Mouse (Mus musculus): ENCODE results near the gene Arhgap32. TPM values are rescaled to one million over a fixed set of nuclear protein-coding genes. Genes with fewer than 3 reads are reported as not detected.
"Not testable (repeated sequence)": the region's sequence is repeated elsewhere in the genome, so short reads cannot be mapped to it uniquely, and the experiment has no call there.

The Arhgap32 gene
- 100 to 1,000 TPM; 183 to 196 TPM for total RNA-seq (2021)
- long read RNA-seq, partial matches to known transcripts = 0 of 5 reads
- long read RNA-seq, other reads (novel, unspliced or antisense) = 5 of 5 reads

- no peak for DNase-seq (ENCODE audit: low spot score in 2 of 2)
Measured at GRCm38 (mm10) chr9:32115786-32116185, at the start of gene Arhgap32. Arhgap32 (plus strand) TSS chr9:32116136.

- no peak for DNase-seq (ENCODE audit: low spot score in 2 of 2)
Measured at GRCm38 (mm10) chr9:32072778-32073177, 43.2 kb upstream of the Arhgap32 start.

- DNase-seq (ENCODE audit: low spot score in 2 of 2) = no peak
Measured at GRCm38 (mm10) chr9:32088106-32088776, 27.7 kb upstream of the Arhgap32 start.

- no peak for DNase-seq (ENCODE audit: low spot score in 2 of 2)
Measured at GRCm38 (mm10) chr9:32088882-32089281, 27.1 kb upstream of the Arhgap32 start.

GRCm38 (mm10) chr9:32093456-32093855 lies 22.5 kb upstream of the Arhgap32 start:
- no peak for DNase-seq (ENCODE audit: low spot score in 2 of 2)

GRCm38 (mm10) chr9:32094351-32095120 lies 21.4 kb upstream of the Arhgap32 start:
- no peak for DNase-seq (ENCODE audit: low spot score in 2 of 2)

- DNase-seq (ENCODE audit: low spot score in 2 of 2) = no peak
Measured at GRCm38 (mm10) chr9:32095511-32095910, 20.4 kb upstream of the Arhgap32 start.

- DNase-seq (ENCODE audit: low spot score in 2 of 2) = no peak
Measured at GRCm38 (mm10) chr9:32096541-32096940, 19.4 kb upstream of the Arhgap32 start.

- no peak for DNase-seq (ENCODE audit: low spot score in 2 of 2)
Measured at GRCm38 (mm10) chr9:32097123-32097522, 18.8 kb upstream of the Arhgap32 start.

- DNase-seq (ENCODE audit: low spot score in 2 of 2) = no peak
Measured at GRCm38 (mm10) chr9:32098425-32099155, 17.3 kb upstream of the Arhgap32 start.

- no peak for DNase-seq (ENCODE audit: low spot score in 2 of 2)
Measured at GRCm38 (mm10) chr9:32100561-32100960, 15.4 kb upstream of the Arhgap32 start.

GRCm38 (mm10) chr9:32101488-32101887 lies 14.4 kb upstream of the Arhgap32 start:
- DNase-seq (ENCODE audit: low spot score in 2 of 2) = no peak

GRCm38 (mm10) chr9:32104670-32105069 lies 11.3 kb upstream of the Arhgap32 start:
- DNase-seq (ENCODE audit: low spot score in 2 of 2) = no peak

- DNase-seq (ENCODE audit: low spot score in 2 of 2) = no peak
Measured at GRCm38 (mm10) chr9:32110376-32110775, 5.6 kb upstream of the Arhgap32 start.

GRCm38 (mm10) chr9:32116272-32116671 lies 336 bp downstream of the Arhgap32 start:
- no peak for DNase-seq (ENCODE audit: low spot score in 2 of 2)

GRCm38 (mm10) chr9:32117876-32118275 lies 1.9 kb downstream of the Arhgap32 start:
- no peak for DNase-seq (ENCODE audit: low spot score in 2 of 2)

GRCm38 (mm10) chr9:32118433-32118832 lies 2.5 kb downstream of the Arhgap32 start:
- DNase-seq (ENCODE audit: low spot score in 2 of 2) = no peak

GRCm38 (mm10) chr9:32119586-32119985 lies 3.6 kb downstream of the Arhgap32 start:
- DNase-seq (ENCODE audit: low spot score in 2 of 2) = no peak

GRCm38 (mm10) chr9:32120162-32120561 lies 4.2 kb downstream of the Arhgap32 start:
- no peak for DNase-seq (ENCODE audit: low spot score in 2 of 2)

- not testable (repeated sequence) for DNase-seq (ENCODE audit: low spot score in 2 of 2)
Measured at GRCm38 (mm10) chr9:32121271-32121670, 5.3 kb downstream of the Arhgap32 start.

- DNase-seq (ENCODE audit: low spot score in 2 of 2) = no peak
Measured at GRCm38 (mm10) chr9:32136195-32136594, 20.3 kb downstream of the Arhgap32 start.

Measured in layer of hippocampus, postnatal 10 days (tissue).